Mouse (Mus musculus) liver, embryonic 14.5 days (tissue): ENCODE measurements around the gene Ppp1ca.

Experiments
- CTCF ChIP-seq: IDR thresholded peaks from 2 replicates; pipeline ENCODE4 v1.5.1; 2016; ENCODE audit warnings: antibody characterized with exemption, low read depth, control low read depth
- EP300 ChIP-seq: IDR thresholded peaks from 2 replicates; pipeline ENCODE4 v1.6.1; 2016; ENCODE audit warnings: antibody characterized with exemption, low read depth

DNA sequence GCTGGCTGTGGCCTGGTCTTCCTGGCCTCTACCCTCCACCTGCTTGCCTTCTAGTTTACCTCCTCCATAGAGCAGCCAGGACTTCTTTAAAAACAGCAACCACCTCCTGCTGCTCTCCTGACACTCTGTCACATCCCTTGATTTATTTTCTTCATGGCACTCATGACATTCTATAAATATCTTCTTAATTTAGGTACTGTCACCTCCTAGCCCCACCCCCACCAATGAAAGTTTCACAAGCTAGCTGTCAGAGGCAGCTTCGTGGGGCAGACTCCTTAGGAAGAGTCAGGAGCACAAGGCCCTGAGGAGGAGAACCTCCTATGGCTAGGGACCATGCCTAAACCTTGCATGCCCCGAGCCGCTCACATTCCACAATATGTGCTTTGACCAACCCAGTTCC, 4.6 kb upstream of the Ppp1ca start:
- TF ChIP-seq CTCF (no peak), EP300 (no peak)
